Mouse (Mus musculus) neural tube, embryonic 12.5 days (tissue): ENCODE measurements at regions not wholly inside any gene's neighbourhood (a gene's known extent, or its start where the extent isn't known, plus 50 kb on each side); places are given as distances from the start of the nearest gene placed in this dataset.

ENCODE experiments used
- ATAC-seq: fragments of 200-750 bp; cut with Nextera tagmentation; 2 replicates; pipeline ENCODE4 v1.8.0; 2017; ENCODE audit warnings: low read depth, mild to moderate bottlenecking, moderate TSS enrichment, moderate library complexity; ENCODE audit not compliant: low FRiP score
- H3K27ac ChIP-seq: fragments of 300-500 bp; sonication (generic); 2 replicates; pipeline ENCODE4 v1.5.1; 2016
- H3K27me3 ChIP-seq: fragments of 300-500 bp; sonication (generic); replicated peaks from 2 replicates; pipeline ENCODE4 v1.6.1; 2016; ENCODE audit warnings: mild to moderate bottlenecking
- H3K36me3 ChIP-seq: fragments of 300-500 bp; sonication (generic); 2 replicates; pipeline ENCODE4 v1.6.1; 2016; ENCODE audit warnings: mild to moderate bottlenecking
- H3K4me1 ChIP-seq: fragments of 300-500 bp; sonication (generic); 2 replicates; pipeline ENCODE4 v1.6.1; 2016
- H3K4me2 ChIP-seq: fragments of 300-500 bp; sonication (generic); replicated peaks from 2 replicates; pipeline ENCODE4 v1.6.1; 2016; ENCODE audit warnings: mild to moderate bottlenecking
- H3K4me3 ChIP-seq: fragments of 300-500 bp; sonication (generic); 2 replicates; pipeline ENCODE4 v1.5.1; 2016
- H3K9ac ChIP-seq: fragments of 300-500 bp; sonication (generic); 2 replicates; pipeline ENCODE4 v1.6.1; 2016; ENCODE audit warnings: mild to moderate bottlenecking
- H3K9me3 ChIP-seq: fragments of 300-500 bp; sonication (generic); 2 replicates; pipeline ENCODE4 v1.6.1; 2016; ENCODE audit warnings: mild to moderate bottlenecking
- WGBS: fragments of 180-500 bp; shearing (Covaris S2); methylation state at CpG from one replicate; pipeline ENCODE4 v1.1.7; 2016; 5-methylcytosine and 5-hydroxymethylcytosine counted together

GRCm38 (mm10) chr14:76836271-76836670 lies 200.3 kb upstream of the Ccdc122 start:
- 91% methylated on average over 2 of the region's 2 CpGs for WGBS
- no peaks in the 10 kb centered on the region for H3K36me3 ChIP-seq
- no peaks in the 10 kb centered on the region for H3K27me3 ChIP-seq
- no peak overlapping the region for H3K27ac ChIP-seq
- H3K4me3 ChIP-seq = no peak overlapping the region
- H3K9me3 ChIP-seq = no peaks in the 10 kb centered on the region
- no peak for ATAC-seq
- H3K9ac ChIP-seq = no peak overlapping the region
- no peak overlapping the region for H3K4me2 ChIP-seq
- H3K4me1 ChIP-seq = no peaks in the 10 kb centered on the region

- H3K4me3 ChIP-seq = no peak overlapping the region
- no peak overlapping the region for H3K9ac ChIP-seq
- no peak for ATAC-seq
- 0 out of 2 replicates have a peak, but pooled peaks cover 3% of the 10 kb centered on the region for H3K9me3 ChIP-seq
- WGBS = 60% methylated on average over 6 of the region's 6 CpGs
- no peaks in the 10 kb centered on the region for H3K4me1 ChIP-seq
- H3K36me3 ChIP-seq = no peaks in the 10 kb centered on the region
- H3K27me3 ChIP-seq = no peaks in the 10 kb centered on the region
- no peak overlapping the region for H3K27ac ChIP-seq
- H3K4me2 ChIP-seq = no peak overlapping the region
These were observed 202.5 kb upstream of the Ccdc122 start for GRCm38 (mm10) chr14:76834084-76834483.

DNA sequence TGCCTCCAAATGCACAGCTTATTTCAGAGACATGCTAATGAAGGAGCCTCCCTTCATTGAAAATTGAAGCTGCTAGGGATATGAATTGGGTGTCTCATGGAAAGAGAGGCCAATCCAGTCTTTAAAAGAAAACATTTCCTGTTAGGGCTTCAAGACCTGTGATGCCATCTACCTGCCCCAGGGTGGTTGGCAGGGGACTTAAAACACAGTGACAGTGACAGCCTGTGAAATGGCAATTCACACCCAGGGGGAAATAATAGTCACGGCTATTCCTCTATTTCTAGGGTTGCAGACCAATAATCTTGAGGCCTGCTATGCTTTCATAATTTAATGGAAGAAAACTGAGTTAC lies 207.4 kb upstream of the Ccdc122 start:
- no peak for ATAC-seq
- Histone ChIP-seq H3K9me3 (0 out of 2 replicates have a peak, but pooled peaks cover 3% of the 10 kb centered on the region), H3K9ac (no peak overlapping the region), H3K36me3 (no peaks in the 10 kb centered on the region), H3K27ac (no peak overlapping the region), H3K4me2 (no peak overlapping the region), H3K27me3 (no peaks in the 10 kb centered on the region), H3K4me1 (no peaks in the 10 kb centered on the region), H3K4me3 (no peak overlapping the region)
- WGBS = 84% methylated on average over 1 of the region's 1 CpGs

GRCm38 (mm10) chr14:76828453-76829160 lies 208.0 kb upstream of the Ccdc122 start:
- WGBS = 82% methylated on average over 10 of the region's 10 CpGs
- no peak for ATAC-seq
- H3K4me2 ChIP-seq = no peak overlapping the region
- no peak overlapping the region for H3K27ac ChIP-seq
- no peaks in the 10 kb centered on the region for H3K4me1 ChIP-seq
- H3K36me3 ChIP-seq = no peaks in the 10 kb centered on the region
- no peaks in the 10 kb centered on the region for H3K27me3 ChIP-seq
- H3K4me3 ChIP-seq = no peak overlapping the region
- 0 out of 2 replicates have a peak, but pooled peaks cover 3% of the 10 kb centered on the region for H3K9me3 ChIP-seq
- H3K9ac ChIP-seq = no peak overlapping the region

DNA sequence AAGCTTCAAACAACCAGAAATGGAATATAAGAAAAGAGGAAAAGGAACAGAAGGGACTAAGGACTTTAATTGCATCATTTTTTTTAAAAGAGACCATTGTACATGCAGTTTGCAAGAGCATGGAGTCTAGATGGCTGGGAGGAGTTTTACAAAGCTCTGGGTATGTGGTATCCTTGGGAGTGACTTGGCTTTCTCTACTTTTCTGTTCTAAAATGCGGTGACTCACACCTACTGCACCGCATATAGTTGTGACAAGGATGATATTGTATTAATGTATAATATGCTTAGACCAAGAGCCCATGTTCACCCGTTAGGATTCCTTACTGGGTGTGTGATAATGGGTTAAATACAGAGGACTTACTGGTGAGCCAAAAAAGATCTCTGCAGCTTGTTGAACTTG lies 212.5 kb upstream of the Ccdc122 start:
- Histone ChIP-seq H3K4me3 (no peak overlapping the region), H3K27me3 (no peaks in the 10 kb centered on the region), H3K4me1 (peaks cover 3% of the 10 kb centered on the region; the same call in 1 of the 2 replicates), H3K9ac (no peak overlapping the region), H3K9me3 (no peaks in the 10 kb centered on the region), H3K4me2 (no peak overlapping the region), H3K27ac (no peak overlapping the region), H3K36me3 (no peaks in the 10 kb centered on the region)
- ATAC-seq = no peak
- 91% methylated on average over 3 of the region's 3 CpGs for WGBS

GRCm38 (mm10) chr14:76822766-76823325 lies 213.7 kb upstream of the Ccdc122 start:
- Histone ChIP-seq H3K36me3 (no peaks in the 10 kb centered on the region), H3K27ac (no peak overlapping the region), H3K4me1 (peaks cover 3% of the 10 kb centered on the region; the same call in 1 of the 2 replicates), H3K4me2 (no peak overlapping the region), H3K9ac (no peak overlapping the region), H3K27me3 (no peaks in the 10 kb centered on the region), H3K4me3 (no peak overlapping the region), H3K9me3 (no peaks in the 10 kb centered on the region)
- 77% methylated on average over 9 of the region's 9 CpGs for WGBS
- no peak for ATAC-seq

- Histone ChIP-seq H3K4me2 (no peak overlapping the region), H3K36me3 (no peaks in the 10 kb centered on the region), H3K27me3 (no peaks in the 10 kb centered on the region), H3K4me3 (no peak overlapping the region), H3K9ac (no peak overlapping the region), H3K9me3 (no peaks in the 10 kb centered on the region), H3K4me1 (peaks cover 3% of the 10 kb centered on the region; the same call in 1 of the 2 replicates), H3K27ac (no peak overlapping the region)
- WGBS = 68% methylated on average over 8 of the region's 8 CpGs
- no peak for ATAC-seq
These were observed 214.7 kb upstream of the Ccdc122 start for GRCm38 (mm10) chr14:76821892-76822291.

GRCm38 (mm10) chr14:76821484-76821883 lies 215.1 kb upstream of the Ccdc122 start:
- ATAC-seq = no peak
- Histone ChIP-seq H3K4me1 (peaks cover 3% of the 10 kb centered on the region; the same call in 1 of the 2 replicates), H3K27me3 (no peaks in the 10 kb centered on the region), H3K9me3 (no peaks in the 10 kb centered on the region), H3K9ac (no peak overlapping the region), H3K27ac (no peak overlapping the region), H3K4me2 (no peak overlapping the region), H3K4me3 (no peak overlapping the region), H3K36me3 (no peaks in the 10 kb centered on the region)
- WGBS = 62% methylated on average over 7 of the region's 7 CpGs

- no peak overlapping the region for H3K27ac ChIP-seq
- 64% methylated on average over 6 of the region's 6 CpGs for WGBS
- H3K36me3 ChIP-seq = no peaks in the 10 kb centered on the region
These were observed 215.6 kb upstream of the Ccdc122 start for GRCm38 (mm10) chr14:76820989-76821388.

DNA sequence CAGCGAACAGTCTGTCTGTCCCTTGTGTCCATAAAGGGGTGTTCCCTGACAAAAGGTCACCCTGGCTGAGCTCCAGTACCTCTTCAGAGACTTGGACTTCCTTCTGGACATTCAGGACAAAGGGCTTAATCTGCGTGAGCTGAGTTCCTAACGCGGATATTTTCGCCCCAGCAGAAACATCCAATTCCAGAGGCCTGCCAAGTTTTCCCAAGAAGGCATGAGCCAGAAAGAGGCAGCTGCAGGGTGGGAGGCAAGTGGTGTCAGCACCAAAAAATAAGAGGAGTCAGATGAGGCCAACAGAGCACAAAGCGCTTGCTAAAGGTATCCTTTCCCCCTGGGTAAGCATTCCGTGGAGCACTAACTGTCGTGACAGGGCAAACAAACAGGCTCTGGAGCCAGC lies 216.9 kb upstream of the Ccdc122 start:
- H3K27ac ChIP-seq = no peak overlapping the region
- 48% methylated on average over 8 of the region's 8 CpGs for WGBS
- H3K4me2 ChIP-seq = no peak overlapping the region

More at GRCm38 (mm10) chr14:76820989-76821388, 215.6 kb upstream of the Ccdc122 start:
- H3K27me3 ChIP-seq = no peaks in the 10 kb centered on the region
- H3K4me2 ChIP-seq = no peak overlapping the region
- H3K4me3 ChIP-seq = no peak overlapping the region
- no peak overlapping the region for H3K9ac ChIP-seq
- H3K4me1 ChIP-seq = peaks cover 3% of the 10 kb centered on the region; the same call in 1 of the 2 replicates
- ATAC-seq = no peak
- H3K9me3 ChIP-seq = no peaks in the 10 kb centered on the region

GRCm38 (mm10) chr14:76818256-76819010 lies 218.1 kb upstream of the Ccdc122 start:
- Histone ChIP-seq H3K9me3 (no peaks in the 10 kb centered on the region), H3K9ac (no peak overlapping the region), H3K36me3 (no peaks in the 10 kb centered on the region), H3K4me3 (no peak overlapping the region), H3K4me2 (no peak overlapping the region), H3K4me1 (peaks cover 3% of the 10 kb centered on the region; the same call in 1 of the 2 replicates), H3K27me3 (no peaks in the 10 kb centered on the region), H3K27ac (no peak overlapping the region)
- ATAC-seq = no peak
- WGBS = 70% methylated on average over 10 of the region's 10 CpGs

More for the DNA sequence above, 216.9 kb upstream of the Ccdc122 start:
- no peaks in the 10 kb centered on the region for H3K9me3 ChIP-seq
- ATAC-seq = no peak
- H3K4me1 ChIP-seq = peaks cover 3% of the 10 kb centered on the region; the same call in 1 of the 2 replicates
- H3K4me3 ChIP-seq = no peak overlapping the region
- no peak overlapping the region for H3K9ac ChIP-seq
- no peaks in the 10 kb centered on the region for H3K27me3 ChIP-seq
- no peaks in the 10 kb centered on the region for H3K36me3 ChIP-seq

DNA sequence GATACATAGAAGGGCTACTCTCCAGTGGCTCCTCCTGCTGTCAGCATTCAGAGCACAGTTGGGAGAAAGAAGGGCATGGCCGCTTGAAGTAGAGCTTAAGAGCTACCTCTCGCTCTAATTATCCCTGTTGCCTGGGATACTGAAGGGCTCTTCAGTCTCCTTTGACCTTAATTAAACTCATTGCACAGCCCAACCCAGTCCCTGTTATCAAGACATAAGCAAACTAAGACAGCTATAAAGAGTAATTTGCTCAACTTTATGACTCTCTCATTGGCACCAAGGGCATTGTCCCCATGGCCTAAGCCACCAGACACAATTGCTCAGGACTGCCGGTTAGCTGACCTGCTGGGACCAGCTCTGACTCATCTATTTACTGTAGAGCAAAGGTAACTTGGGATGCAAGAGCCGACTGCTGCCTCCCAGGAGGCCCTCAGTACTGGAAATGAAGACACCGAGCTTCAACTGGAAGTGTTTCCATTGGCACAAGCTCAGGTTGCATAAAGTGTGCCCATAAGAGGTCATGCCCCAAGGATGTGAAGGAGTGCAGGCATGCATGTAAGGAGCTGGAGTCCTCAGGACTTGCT lies 219.3 kb upstream of the Ccdc122 start:
- Histone ChIP-seq H3K4me3 (no peak overlapping the region), H3K36me3 (no peaks in the 10 kb centered on the region)
- WGBS = 22% methylated on average over 5 of the region's 5 CpGs

More for the DNA sequence above, 219.3 kb upstream of the Ccdc122 start:
- Histone ChIP-seq H3K4me1 (peaks cover 3% of the 10 kb centered on the region; the same call in 1 of the 2 replicates), H3K27ac (no peak overlapping the region), H3K9me3 (no peaks in the 10 kb centered on the region), H3K27me3 (no peaks in the 10 kb centered on the region), H3K4me2 (no peak overlapping the region), H3K9ac (no peak overlapping the region)
- no peak for ATAC-seq
